Comparison of ENCODE assay signal across 17 mouse cellular contexts in genomic region chr10:118819846-118820245, GRCm38 (mm10). TPM values are rescaled to one million over a fixed set of nuclear protein-coding genes. Genes with fewer than 3 reads are reported as not detected.
DNase-seq lines count a peak whose midpoint lies in the region; ATAC-seq and TF ChIP-seq lines count a peak whose summit lies in the region.
"Had no signal": no experiment of that assay in that cellular context is flagged by ENCODE, and none has a peak within 500 bp of the region (broad histone marks: within the 10 kb centered on the region; RNA-seq: fewer than 3 reads in every experiment).

No protein-coding gene starts in this region.

- peak; percentile 19 to 25 for DNase-seq in cerebellum, postnatal 10 days
- DNase-seq in cerebellum, postnatal 25 days = no peak
- peak; percentile 38 to 51 for DNase-seq in spleen, adult 18-20 months
- DNase-seq in spleen, adult 12 weeks (ENCODE audit: low spot score) = no peak
- DNase-seq in stomach, postnatal 0 days (ENCODE audit: low spot score) = no peak
- DNase-seq in thymus, postnatal 0 days (ENCODE audit: low spot score) = no peak
- DNase-seq: adrenal gland, postnatal 14 days; cerebellum, adult 9-10 months; gastrocnemius, postnatal 14 days; heart, postnatal 36 days; right cerebral cortex, postnatal 4 days had no signal

- H3K4me1 ChIP-seq in intestine, embryonic 15.5 days (replicated peaks) = no peaks in the 10 kb centered on the region
- no peaks in the 10 kb centered on the region for H3K4me1 ChIP-seq in intestine, postnatal 0 days (replicated peaks; ENCODE audit: control insufficient read depth, insufficient read depth, low read length)
- no peaks in the 10 kb centered on the region for H3K4me1 ChIP-seq in stomach, postnatal 0 days (replicated peaks; ENCODE audit: control insufficient read depth, insufficient read depth)
- H3K4me1 ChIP-seq: heart, embryonic 12.5 days had no signal

- no peak for TF ChIP-seq CTCF in intestine, postnatal 0 days (IDR thresholded peaks at IDR 0.05; ENCODE audit: low read depth)
- no peak for TF ChIP-seq CTCF in stomach, postnatal 0 days (IDR thresholded peaks at IDR 0.05; ENCODE audit: low read depth)

- H3K4me2 ChIP-seq in intestine, embryonic 15.5 days (replicated peaks) = no peak overlapping the region
- no peak overlapping the region for H3K4me2 ChIP-seq in intestine, postnatal 0 days (replicated peaks; ENCODE audit: low read depth)
- no peak overlapping the region for H3K4me2 ChIP-seq in stomach, postnatal 0 days (replicated peaks; ENCODE audit: low read depth)
- H3K4me2 ChIP-seq: heart, embryonic 12.5 days; midbrain, embryonic 13.5 days had no signal

- 0 out of 2 replicates have a peak overlapping the region, but pooled peaks have one; percentile 3 for H3K27ac ChIP-seq in intestine, embryonic 15.5 days
- H3K27ac ChIP-seq in intestine, postnatal 0 days (ENCODE audit: low read depth, low read length) = no peak overlapping the region
- H3K27ac ChIP-seq in stomach, postnatal 0 days (replicated peaks) = no peak overlapping the region
- H3K27ac ChIP-seq: kidney, postnatal 0 days; midbrain, embryonic 13.5 days had no signal

- H3K9me3 ChIP-seq in intestine, embryonic 15.5 days = no peaks in the 10 kb centered on the region
- H3K9me3 ChIP-seq in intestine, postnatal 0 days (ENCODE audit: control insufficient read depth) = no peaks in the 10 kb centered on the region
- no peaks in the 10 kb centered on the region for H3K9me3 ChIP-seq in stomach, postnatal 0 days (ENCODE audit: control insufficient read depth, low read length)
- H3K9me3 ChIP-seq: heart, embryonic 12.5 days; midbrain, embryonic 13.5 days had no signal

- H3K9ac ChIP-seq in intestine, embryonic 15.5 days = no peak overlapping the region
- no peak overlapping the region for H3K9ac ChIP-seq in intestine, postnatal 0 days (ENCODE audit: low read depth, low read length)
- no peak overlapping the region for H3K9ac ChIP-seq in stomach, postnatal 0 days (ENCODE audit: low read length)
- H3K9ac ChIP-seq: heart, embryonic 12.5 days; midbrain, embryonic 13.5 days had no signal

- no peaks in the 10 kb centered on the region for H3K27me3 ChIP-seq in intestine, embryonic 15.5 days (replicated peaks)
- H3K27me3 ChIP-seq in intestine, postnatal 0 days (replicated peaks; ENCODE audit: control insufficient read depth, insufficient read depth, low read length) = no peaks in the 10 kb centered on the region
- H3K27me3 ChIP-seq in stomach, postnatal 0 days (ENCODE audit: control insufficient read depth, insufficient read depth, low read length) = no peaks in the 10 kb centered on the region
- H3K27me3 ChIP-seq: heart, embryonic 12.5 days; midbrain, embryonic 13.5 days had no signal

- TF ChIP-seq EP300 in stomach, postnatal 0 days (optimal IDR thresholded peaks at IDR 0.05) = no peak

- no peaks in the 10 kb centered on the region for H3K36me3 ChIP-seq in intestine, embryonic 15.5 days
- no peaks in the 10 kb centered on the region for H3K36me3 ChIP-seq in intestine, postnatal 0 days (ENCODE audit: control insufficient read depth, insufficient read depth)
- H3K36me3 ChIP-seq in stomach, postnatal 0 days (ENCODE audit: control insufficient read depth, insufficient read depth, low read length) = no peaks in the 10 kb centered on the region
- H3K36me3 ChIP-seq: heart, embryonic 12.5 days; midbrain, embryonic 13.5 days had no signal

- ATAC-seq in intestine, embryonic 15.5 days = no peak
- ATAC-seq in intestine, postnatal 0 days = no peak
- 0 out of 2 replicates have a peak, but pooled peaks have one; percentile 15 for ATAC-seq in stomach, postnatal 0 days (ENCODE audit: low FRiP score, low TSS enrichment)
- ATAC-seq: inflammation-experienced regulatory T-cells, adult 6 months; midbrain, embryonic 13.5 days had no signal

- 79% methylated on average over 4 of the region's 4 CpGs for WGBS in intestine, embryonic 15.5 days
- WGBS in intestine, postnatal 0 days = 66% methylated on average over 4 of the region's 4 CpGs
- 85% methylated on average over 4 of the region's 4 CpGs for WGBS in stomach, postnatal 0 days

- H3K4me3 ChIP-seq in intestine, embryonic 15.5 days (replicated peaks) = no peak overlapping the region
- H3K4me3 ChIP-seq in intestine, postnatal 0 days (ENCODE audit: low read depth, low read length) = no peak overlapping the region
- H3K4me3 ChIP-seq in stomach, postnatal 0 days (ENCODE audit: low read depth, low read length) = no peak overlapping the region
- H3K4me3 ChIP-seq: heart, embryonic 12.5 days; midbrain, embryonic 13.5 days had no signal

RNA-seq across cellular contexts. Expression of gene Dyrk2, which starts 50.2 kb away (rescaled TPM):
- polyA plus RNA-seq in intestine, embryonic 15.5 days (2015; fragmentation: Nextera tagmentation; extraction: Ambion mirVana) = 9.5 TPM in 2 replicates
- polyA plus RNA-seq in intestine, postnatal 0 days (2015; fragmentation: Nextera tagmentation; extraction: Ambion mirVana) = 13.0 and 16.1 TPM in 2 replicates
- 6.4 and 7.3 TPM in 2 replicates for polyA plus RNA-seq in stomach, postnatal 0 days (2015; fragmentation: Nextera tagmentation; extraction: Ambion mirVana)
- 7.7 and 9.3 TPM in 2 replicates for polyA plus RNA-seq in thymus, postnatal 0 days (2015; fragmentation: Nextera tagmentation; extraction: Ambion mirVana)

Comparison
In these comparisons a context has a peak if more than half of its experiments do, and no peak if none do; other contexts are left out.
1. DNase-seq: peak in cerebellum, postnatal 10 days (2 of 2) and spleen, adult 18-20 months (2 of 2); none in cerebellum, postnatal 25 days (0 of 2), spleen, adult 12 weeks (single experiment), stomach, postnatal 0 days (single experiment) and thymus, postnatal 0 days (single experiment).